Mouse (Mus musculus): ENCODE measurements around the gene Gm10974.

Gene Gm10974

GRCm38 (mm10) chr7:66364491-66364890 lies 1.2 kb upstream of the Gm10974 start:
- no peak for DNase-seq

DNA sequence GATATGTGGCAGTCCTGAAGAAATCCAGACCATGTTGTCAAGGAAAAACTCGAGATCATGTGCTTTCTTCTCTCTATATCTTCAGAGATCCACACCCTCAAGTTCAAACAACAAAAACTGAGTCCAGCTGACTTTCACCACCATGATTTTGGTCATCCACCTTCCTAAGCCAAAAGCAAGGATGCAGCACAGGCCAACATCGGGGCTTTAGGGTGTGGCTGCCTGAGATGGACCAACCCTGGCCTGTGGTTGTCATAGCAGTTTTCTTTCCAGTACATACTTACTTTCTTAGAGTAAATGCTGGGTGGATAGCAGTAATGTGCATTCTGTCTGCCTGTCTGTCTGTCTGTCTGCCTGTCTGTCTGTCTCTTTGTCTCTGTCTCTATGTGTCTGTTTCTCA lies 294 bp upstream of the Gm10974 start:
- no peak for DNase-seq

- DNase-seq: no peak
These were observed 3.6 kb downstream of the Gm10974 start for GRCm38 (mm10) chr7:66369071-66369933.

GRCm38 (mm10) chr7:66369934-66370445 lies 4.3 kb downstream of the Gm10974 start:
- DNase-seq: no peak

DNA sequence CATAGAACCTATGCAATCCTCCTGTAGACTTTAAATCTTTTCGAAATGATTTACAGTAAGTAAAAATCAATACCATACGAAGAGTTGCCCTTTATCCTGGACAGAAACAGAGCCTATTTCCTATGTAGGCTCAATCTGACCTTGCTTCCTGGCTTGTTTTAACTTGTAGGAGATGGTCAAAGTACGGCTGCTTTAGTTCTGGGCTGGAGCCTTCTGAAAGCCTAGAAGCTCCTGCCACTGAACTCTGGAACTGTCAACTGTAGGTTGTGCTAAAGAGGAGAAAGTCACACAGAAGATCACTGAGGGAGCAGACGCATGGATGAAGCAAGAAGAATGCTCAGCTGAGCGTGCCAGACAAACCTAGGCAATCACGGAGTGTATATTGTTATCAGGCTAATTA lies 5.3 kb downstream of the Gm10974 start:
- no peak for DNase-seq

- no peak for DNase-seq
These were observed 7.7 kb downstream of the Gm10974 start for GRCm38 (mm10) chr7:66373391-66373790.

GRCm38 (mm10) chr7:66375736-66376135 lies 10.0 kb downstream of the Gm10974 start:
- DNase-seq: no peak

DNA sequence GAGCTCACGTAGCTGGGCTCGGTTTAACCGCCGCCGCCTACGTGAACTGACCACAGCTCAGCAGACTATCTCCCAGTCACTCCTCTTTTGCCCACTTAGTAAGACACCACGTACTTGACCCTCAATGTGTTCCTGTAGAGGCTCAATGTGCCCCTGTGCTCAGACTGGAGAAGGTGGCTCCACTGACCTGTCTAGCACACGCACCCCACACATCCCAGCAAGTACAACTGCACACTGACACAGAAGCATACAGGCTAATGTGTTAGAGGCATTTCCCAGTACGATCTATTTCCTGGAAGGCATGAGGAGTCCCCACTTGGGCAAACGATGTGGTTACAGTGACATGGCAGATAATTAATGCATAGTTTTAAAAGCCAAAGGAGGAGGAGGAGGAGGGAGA lies 10.9 kb downstream of the Gm10974 start:
- DNase-seq: no peak

- no peak for DNase-seq
These were observed 18.5 kb downstream of the Gm10974 start for GRCm38 (mm10) chr7:66384213-66384612.

- no peak for DNase-seq
These were observed 19.2 kb downstream of the Gm10974 start for GRCm38 (mm10) chr7:66384891-66385290.

GRCm38 (mm10) chr7:66385826-66386225 lies 20.1 kb downstream of the Gm10974 start:
- no peak for DNase-seq

DNA sequence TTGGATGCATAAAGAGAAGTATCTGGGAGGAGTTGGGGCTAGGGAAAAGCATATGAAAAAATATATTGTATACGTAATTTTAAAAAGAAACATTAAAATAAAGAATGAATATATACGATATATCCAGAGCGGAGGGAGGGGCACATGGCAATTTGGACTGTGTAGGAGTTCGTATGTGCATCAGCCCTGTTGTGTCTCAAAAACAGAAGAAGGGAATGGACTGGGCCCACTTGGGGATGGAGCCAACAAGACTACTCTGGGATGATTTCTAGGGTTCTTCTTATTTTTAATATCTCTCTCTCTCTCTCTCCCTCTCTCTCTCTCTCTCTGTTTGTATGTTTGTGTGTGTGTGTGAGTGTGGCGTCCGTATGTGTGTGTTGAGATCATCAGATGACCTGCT lies 20.7 kb downstream of the Gm10974 start:
- no peak for DNase-seq

DNA sequence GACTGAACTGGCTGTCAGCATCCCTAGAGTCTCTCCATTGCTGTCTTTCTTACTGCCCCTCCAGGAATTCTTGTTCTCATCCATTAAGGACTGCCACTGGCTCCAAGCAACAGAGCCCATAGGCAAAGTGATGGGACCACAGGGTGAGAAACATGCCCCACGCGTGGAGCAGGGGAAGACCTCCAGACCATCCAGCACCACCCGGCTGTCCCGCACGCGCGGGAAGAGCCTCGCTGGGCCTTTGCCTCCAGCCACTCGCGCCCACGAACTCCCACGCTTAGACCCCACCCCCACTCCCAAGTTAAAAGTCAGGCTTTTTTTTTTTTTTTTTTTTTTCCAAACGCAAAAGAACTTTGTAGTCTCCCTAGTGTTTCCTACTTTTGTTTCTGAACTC lies 21.7 kb downstream of the Gm10974 start:
- DNase-seq: no peak

DNA sequence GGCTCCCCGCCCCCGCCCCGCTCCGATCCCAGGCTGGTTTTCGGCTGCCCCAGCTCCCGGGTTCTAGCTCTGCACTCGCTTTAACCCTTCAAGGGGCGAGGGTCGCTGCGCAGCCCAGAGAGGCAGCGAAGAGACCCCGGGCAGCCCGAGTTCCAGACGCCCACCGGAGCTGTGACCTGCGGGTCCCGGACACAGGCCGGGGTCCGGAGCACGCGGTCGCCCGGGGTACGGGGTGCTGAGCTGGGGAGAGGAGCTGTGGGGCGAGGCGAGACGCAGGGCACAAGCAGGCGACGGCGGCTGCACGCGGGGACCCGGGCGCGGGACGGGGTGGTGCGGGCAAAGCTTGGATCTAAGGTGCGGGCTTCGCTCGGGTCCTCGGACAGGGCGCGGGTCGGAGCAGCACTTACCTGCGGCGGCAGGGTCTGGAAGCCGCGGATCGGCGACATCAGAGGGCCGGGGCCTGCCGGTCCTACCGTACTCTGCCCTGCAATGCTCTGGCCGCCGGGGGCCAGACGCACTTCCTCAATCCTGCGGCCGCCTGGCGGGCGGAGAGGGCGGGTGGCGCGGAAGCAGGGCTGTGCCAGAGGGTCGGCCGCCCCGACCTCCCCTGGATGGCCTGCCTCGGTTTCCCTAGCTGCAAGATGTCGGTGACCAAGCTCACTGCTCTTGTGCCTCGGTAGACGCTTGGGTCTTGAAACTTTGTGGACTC lies 22.3 kb downstream of the Gm10974 start, which contains the start of gene Lrrk1:
Lrrk1 (minus strand) TSS at position 538 of the 709 bp plus-strand sequence.
- DNase-seq: peak; percentile 19

DNA sequence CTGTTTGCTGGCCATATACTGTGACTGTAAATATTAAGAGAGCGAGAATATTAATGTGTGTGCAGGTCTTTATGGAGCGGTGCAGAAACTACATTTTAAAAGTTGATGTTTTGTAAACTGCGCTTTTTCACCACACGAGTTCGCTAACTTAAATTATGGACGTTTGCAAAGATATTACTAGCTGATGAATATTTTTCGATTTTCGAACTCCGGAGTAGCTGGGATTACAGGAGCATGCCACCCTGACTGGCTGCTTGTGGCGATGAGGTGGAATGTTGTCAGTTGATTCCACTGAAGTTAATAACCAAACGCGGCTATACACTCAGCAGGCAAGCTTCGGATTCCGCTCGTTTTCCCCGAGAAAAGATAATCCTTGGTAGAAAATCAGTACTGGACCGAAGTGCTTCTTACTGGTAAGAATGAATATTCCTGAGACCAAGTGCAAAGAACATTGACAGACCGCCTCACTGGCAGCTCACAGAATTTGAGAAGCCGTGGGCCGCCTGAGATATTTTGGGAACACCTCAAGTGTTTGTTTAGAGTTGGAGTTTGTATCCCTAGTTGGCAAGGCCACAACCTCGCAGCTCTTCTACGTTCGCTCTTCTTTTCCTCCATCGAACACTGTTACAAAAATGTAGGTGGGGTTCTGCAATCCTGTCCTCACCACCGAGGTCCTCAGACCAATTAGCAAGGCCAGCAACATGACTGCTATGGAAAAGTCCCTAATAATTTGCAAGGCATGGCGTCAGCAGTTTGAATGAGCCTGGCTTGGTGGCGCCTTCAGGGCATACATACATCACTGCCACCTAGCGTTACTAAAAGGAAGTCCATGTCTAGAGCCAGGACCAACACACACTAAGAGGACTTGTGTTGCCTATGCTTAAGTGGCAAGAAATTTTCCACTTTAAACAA lies 23.2 kb downstream of the Gm10974 start:
- peak; percentile 78 for DNase-seq

GRCm38 (mm10) chr7:66397288-66397687 lies 31.6 kb downstream of the Gm10974 start:
- no peak for DNase-seq

GRCm38 (mm10) chr7:66401605-66402004 lies 35.9 kb downstream of the Gm10974 start:
- no peak for DNase-seq

GRCm38 (mm10) chr7:66402876-66403275 lies 37.2 kb downstream of the Gm10974 start:
- no peak for DNase-seq

- DNase-seq: no peak
These were observed 38.4 kb downstream of the Gm10974 start for GRCm38 (mm10) chr7:66404141-66404540.

DNA sequence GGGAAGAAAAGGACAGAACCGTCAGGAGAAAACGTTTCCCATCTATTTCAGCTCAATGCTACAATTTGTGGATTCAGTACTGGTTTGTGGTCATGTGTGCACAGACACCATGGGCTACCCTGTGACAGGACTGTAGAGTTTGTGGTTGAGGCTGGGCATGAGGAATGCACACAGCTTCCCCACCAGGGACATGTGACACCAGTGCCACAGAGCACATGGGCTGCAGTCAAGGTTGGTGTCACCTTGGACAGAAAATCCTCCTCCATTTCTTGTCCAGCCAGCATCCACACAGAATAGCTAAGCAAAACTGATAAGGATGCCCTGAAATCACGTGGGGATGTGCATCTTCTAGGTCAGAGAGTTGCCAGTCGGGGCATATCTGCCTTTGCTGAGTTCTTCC lies 39.1 kb downstream of the Gm10974 start:
- no peak for DNase-seq

- DNase-seq: no peak
These were observed 39.8 kb downstream of the Gm10974 start for GRCm38 (mm10) chr7:66405541-66405940.

GRCm38 (mm10) chr7:66405951-66406721 lies 40.4 kb downstream of the Gm10974 start:
- DNase-seq: no peak

Data from layer of hippocampus, adult 9-11 months (tissue).